Mouse (Mus musculus): ENCODE results near the gene Wdfy2. TPM values are rescaled to one million over a fixed set of nuclear protein-coding genes. Genes with fewer than 3 reads are reported as not detected.
A peak's percentile ranks its signal among the peaks of the same experiment; 100 is the strongest.
"Not testable (repeated sequence)": the region's sequence is repeated elsewhere in the genome, so short reads cannot be mapped to it uniquely, and the experiment has no call there.

Gene Wdfy2
- polyA plus RNA-seq, 1 experiment from 2014 or later = 8.0 TPM

- Histone ChIP-seq H3K27me3 (ENCODE audit: insufficient read depth, low read length) (no peaks in the 10 kb centered on the region), H3K4me2 (replicated peaks; ENCODE audit: low read depth, low read length) (no peak overlapping the region), H3K9ac (replicated peaks; ENCODE audit: low read length) (no peak overlapping the region), H3K9me3 (ENCODE audit: low read length) (no peaks in the 10 kb centered on the region), H3K27ac (ENCODE audit: low read length) (no peak overlapping the region), H3K4me1 (ENCODE audit: insufficient read depth, low read length) (no peaks in the 10 kb centered on the region), H3K36me3 (ENCODE audit: insufficient read depth, low read length) (no peaks in the 10 kb centered on the region), H3K4me3 (ENCODE audit: low read length) (no peak overlapping the region)
- ATAC-seq (ENCODE audit: low FRiP score, low TSS enrichment) = no peak
- WGBS = 80% methylated on average over 4 of the region's 4 CpGs
These were observed 20.7 kb upstream of the Wdfy2 start for GRCm38 (mm10) chr14:62816827-62817226.

DNA sequence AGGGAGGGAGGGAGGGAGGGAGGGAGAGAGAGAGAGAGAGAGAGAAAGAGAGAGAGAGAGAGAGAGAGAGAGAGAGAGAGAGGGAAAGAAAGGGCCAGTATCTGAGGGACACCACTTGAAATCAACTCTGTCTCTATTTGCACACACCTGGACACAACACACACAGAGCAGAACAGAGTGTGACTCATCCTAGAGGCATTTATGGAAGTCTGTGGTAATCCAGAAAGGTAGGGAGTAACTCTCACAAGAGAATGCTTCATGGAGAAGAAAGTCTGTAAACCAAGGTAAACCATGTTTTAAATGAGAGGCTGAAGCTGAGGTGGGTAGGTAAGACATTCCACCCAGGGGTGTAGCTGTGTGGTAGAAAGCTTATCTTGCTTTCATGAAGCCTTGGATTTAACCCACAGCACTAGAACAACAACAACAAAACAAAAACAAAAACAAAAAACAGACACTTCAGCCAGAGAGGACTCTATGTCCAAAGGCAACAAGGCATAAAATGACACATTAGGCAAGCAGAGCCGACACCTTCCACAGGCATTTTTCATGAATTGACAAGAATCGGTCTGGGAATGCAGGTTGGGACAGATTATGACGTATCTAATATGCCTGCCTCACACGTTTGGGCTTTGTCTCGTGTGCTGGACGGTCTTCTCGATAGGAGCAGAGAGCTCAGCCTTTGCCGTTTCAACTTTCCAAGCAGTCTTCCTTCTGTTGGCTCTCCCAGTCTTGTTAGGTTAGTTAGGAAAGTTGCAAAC, 11.7 kb upstream of the Wdfy2 start:
- H3K36me3 ChIP-seq (ENCODE audit: insufficient read depth, low read length) = no peaks in the 10 kb centered on the region
- H3K4me1 ChIP-seq (ENCODE audit: insufficient read depth, low read length) = no peaks in the 10 kb centered on the region
- no peak overlapping the region for H3K9ac ChIP-seq (replicated peaks; ENCODE audit: low read length)
- no peak overlapping the region for H3K4me3 ChIP-seq (ENCODE audit: low read length)
- no peaks in the 10 kb centered on the region for H3K9me3 ChIP-seq (ENCODE audit: low read length)
- H3K4me2 ChIP-seq (replicated peaks; ENCODE audit: low read depth, low read length) = no peak overlapping the region
- no peaks in the 10 kb centered on the region for H3K27me3 ChIP-seq (ENCODE audit: insufficient read depth, low read length)
- WGBS = 89% methylated on average over 8 of the region's 8 CpGs
- no peak overlapping the region for H3K27ac ChIP-seq (ENCODE audit: low read length)
- ATAC-seq (ENCODE audit: low FRiP score, low TSS enrichment) = no peak

DNA sequence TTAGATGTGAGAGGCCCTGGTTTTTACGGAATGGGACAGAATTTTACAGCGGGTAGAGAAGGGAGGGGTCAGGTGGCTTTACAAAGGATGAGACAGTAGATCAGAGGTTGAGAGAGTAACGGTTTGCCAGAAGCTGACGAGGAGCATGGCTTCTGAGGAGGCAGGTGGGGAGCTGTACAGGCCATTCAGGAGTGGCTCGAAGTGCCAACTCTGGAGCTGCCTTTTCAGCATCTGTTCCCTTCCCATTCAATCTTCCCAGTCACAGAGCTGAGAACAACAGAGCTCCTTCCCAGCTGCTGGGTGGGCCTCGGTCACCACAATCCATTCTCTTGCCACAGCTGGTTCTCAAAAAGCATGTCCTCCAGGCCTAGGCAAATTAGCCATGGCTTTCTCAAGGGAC, 8.2 kb upstream of the Wdfy2 start:
- no peaks in the 10 kb centered on the region for H3K4me1 ChIP-seq (ENCODE audit: insufficient read depth, low read length)
- WGBS = 45% methylated on average over 6 of the region's 6 CpGs

DNA sequence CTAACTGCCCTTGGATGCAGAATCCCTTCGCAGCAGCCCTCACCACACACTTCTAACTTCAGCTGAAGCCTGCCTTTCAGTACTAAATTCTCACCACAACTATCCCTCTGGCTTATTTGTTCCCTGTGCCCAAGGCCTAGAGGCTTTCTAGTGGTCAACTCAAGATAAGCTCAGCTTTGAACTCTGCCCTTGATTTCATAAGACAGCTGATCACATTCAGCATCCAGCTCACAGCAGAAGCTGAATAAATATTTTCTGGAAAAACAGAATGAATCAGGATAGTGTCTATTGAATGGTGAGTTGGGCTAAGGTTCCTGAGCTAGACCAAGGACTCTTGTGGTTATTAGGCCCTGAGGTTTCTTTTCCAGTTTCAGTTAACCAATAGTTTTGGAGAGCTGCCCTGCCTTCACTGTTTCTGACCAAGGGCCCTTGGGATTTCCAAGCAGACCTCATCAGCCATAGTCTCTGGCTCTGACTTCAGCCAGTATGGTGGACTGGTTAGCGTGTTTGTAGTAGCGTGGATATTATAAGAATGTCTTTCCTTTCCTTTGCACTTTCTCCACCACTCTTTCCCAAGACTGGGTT, 5.7 kb upstream of the Wdfy2 start:
- H3K27ac ChIP-seq (ENCODE audit: low read length) = no peak overlapping the region
- no peak overlapping the region for H3K4me3 ChIP-seq (ENCODE audit: low read length)
- WGBS = 97% methylated on average over 3 of the region's 3 CpGs
- H3K9ac ChIP-seq (replicated peaks; ENCODE audit: low read length) = no peak overlapping the region
- H3K9me3 ChIP-seq (ENCODE audit: low read length) = no peaks in the 10 kb centered on the region
- ATAC-seq (ENCODE audit: low FRiP score, low TSS enrichment) = no peak
- no peaks in the 10 kb centered on the region for H3K27me3 ChIP-seq (ENCODE audit: insufficient read depth, low read length)
- no peaks in the 10 kb centered on the region for H3K36me3 ChIP-seq (ENCODE audit: insufficient read depth, low read length)
- H3K4me1 ChIP-seq (ENCODE audit: insufficient read depth, low read length) = no peaks in the 10 kb centered on the region
- no peak overlapping the region for H3K4me2 ChIP-seq (replicated peaks; ENCODE audit: low read depth, low read length)

More for the DNA sequence above, 8.2 kb upstream of the Wdfy2 start:
- Histone ChIP-seq H3K36me3 (ENCODE audit: insufficient read depth, low read length) (no peaks in the 10 kb centered on the region), H3K27me3 (ENCODE audit: insufficient read depth, low read length) (no peaks in the 10 kb centered on the region), H3K9ac (replicated peaks; ENCODE audit: low read length) (no peak overlapping the region), H3K4me3 (ENCODE audit: low read length) (no peak overlapping the region), H3K4me2 (replicated peaks; ENCODE audit: low read depth, low read length) (no peak overlapping the region), H3K9me3 (ENCODE audit: low read length) (no peaks in the 10 kb centered on the region), H3K27ac (ENCODE audit: low read length) (no peak overlapping the region)
- ATAC-seq (ENCODE audit: low FRiP score, low TSS enrichment) = no peak

- Histone ChIP-seq H3K4me1 (ENCODE audit: insufficient read depth, low read length) (no peaks in the 10 kb centered on the region), H3K4me2 (replicated peaks; ENCODE audit: low read depth, low read length) (no peak overlapping the region), H3K9me3 (ENCODE audit: low read length) (no peaks in the 10 kb centered on the region), H3K27ac (ENCODE audit: low read length) (no peak overlapping the region), H3K36me3 (ENCODE audit: insufficient read depth, low read length) (no peaks in the 10 kb centered on the region), H3K4me3 (ENCODE audit: low read length) (no peak overlapping the region), H3K27me3 (ENCODE audit: insufficient read depth, low read length) (no peaks in the 10 kb centered on the region), H3K9ac (replicated peaks; ENCODE audit: low read length) (no peak overlapping the region)
- no peak for ATAC-seq (ENCODE audit: low FRiP score, low TSS enrichment)
- 74% methylated on average over 7 of the region's 7 CpGs for WGBS
These were observed 4.4 kb upstream of the Wdfy2 start for GRCm38 (mm10) chr14:62833036-62833435.

DNA sequence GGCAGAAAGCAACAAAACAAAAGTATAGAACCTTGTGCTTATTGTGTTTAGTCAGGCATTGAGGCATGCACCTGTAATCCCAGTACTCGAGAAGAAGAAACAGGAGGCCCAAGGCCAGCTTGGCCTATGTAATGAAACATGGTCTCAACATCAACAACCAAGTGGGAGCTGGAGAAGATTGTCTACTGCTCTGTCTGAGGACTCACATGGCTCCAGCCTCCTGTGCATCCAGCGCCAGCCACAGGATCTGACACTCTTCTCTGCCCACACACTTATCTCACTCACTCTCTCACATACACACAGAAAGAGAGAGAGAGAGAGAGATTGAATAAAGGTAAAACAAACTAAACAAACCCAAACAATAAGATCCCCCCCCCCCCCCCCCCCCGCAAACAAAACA, 3.9 kb upstream of the Wdfy2 start:
- Histone ChIP-seq H3K9me3 (ENCODE audit: low read length) (no peaks in the 10 kb centered on the region), H3K36me3 (ENCODE audit: insufficient read depth, low read length) (no peaks in the 10 kb centered on the region), H3K27ac (ENCODE audit: low read length) (no peak overlapping the region), H3K4me2 (replicated peaks; ENCODE audit: low read depth, low read length) (no peak overlapping the region), H3K9ac (replicated peaks; ENCODE audit: low read length) (no peak overlapping the region), H3K4me1 (ENCODE audit: insufficient read depth, low read length) (0 out of 2 replicates have a peak, but pooled peaks cover 2% of the 10 kb centered on the region), H3K27me3 (ENCODE audit: insufficient read depth, low read length) (no peaks in the 10 kb centered on the region), H3K4me3 (ENCODE audit: low read length) (no peak overlapping the region)
- 44% methylated on average over 3 of the region's 3 CpGs for WGBS
- no peak for ATAC-seq (ENCODE audit: low FRiP score, low TSS enrichment)

DNA sequence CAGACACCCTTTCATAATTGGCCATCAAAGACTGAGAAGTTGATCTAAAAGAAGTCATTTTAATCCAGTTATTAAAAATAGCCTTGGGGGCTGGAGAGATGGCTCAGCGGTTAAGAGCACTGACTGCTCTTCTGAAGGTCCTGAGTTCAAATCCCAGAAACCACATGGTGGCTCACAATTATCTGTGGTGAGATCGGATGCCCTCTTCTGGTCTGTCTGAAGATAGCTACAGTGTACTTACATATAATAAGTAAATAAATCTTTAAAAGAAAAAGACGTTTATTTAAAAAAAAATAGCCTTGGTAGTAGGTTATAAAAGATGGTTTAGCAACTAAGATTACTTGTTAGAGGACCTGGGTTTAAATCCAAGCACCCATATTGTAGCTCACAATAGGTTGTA, 1.7 kb upstream of the Wdfy2 start:
- H3K4me2 ChIP-seq (replicated peaks; ENCODE audit: low read depth, low read length); H3K9ac ChIP-seq (replicated peaks; ENCODE audit: low read length); H3K27ac ChIP-seq (ENCODE audit: low read length); H3K9me3 ChIP-seq (ENCODE audit: low read length); ATAC-seq (ENCODE audit: low FRiP score, low TSS enrichment); H3K4me3 ChIP-seq (ENCODE audit: low read length); H3K27me3 ChIP-seq (ENCODE audit: insufficient read depth, low read length); H3K36me3 ChIP-seq (ENCODE audit: insufficient read depth, low read length): not testable (repeated sequence)
- 87% methylated on average over 3 of the region's 3 CpGs for WGBS
- peaks cover 11% of the 10 kb centered on the region for H3K4me1 ChIP-seq (ENCODE audit: insufficient read depth, low read length)

DNA sequence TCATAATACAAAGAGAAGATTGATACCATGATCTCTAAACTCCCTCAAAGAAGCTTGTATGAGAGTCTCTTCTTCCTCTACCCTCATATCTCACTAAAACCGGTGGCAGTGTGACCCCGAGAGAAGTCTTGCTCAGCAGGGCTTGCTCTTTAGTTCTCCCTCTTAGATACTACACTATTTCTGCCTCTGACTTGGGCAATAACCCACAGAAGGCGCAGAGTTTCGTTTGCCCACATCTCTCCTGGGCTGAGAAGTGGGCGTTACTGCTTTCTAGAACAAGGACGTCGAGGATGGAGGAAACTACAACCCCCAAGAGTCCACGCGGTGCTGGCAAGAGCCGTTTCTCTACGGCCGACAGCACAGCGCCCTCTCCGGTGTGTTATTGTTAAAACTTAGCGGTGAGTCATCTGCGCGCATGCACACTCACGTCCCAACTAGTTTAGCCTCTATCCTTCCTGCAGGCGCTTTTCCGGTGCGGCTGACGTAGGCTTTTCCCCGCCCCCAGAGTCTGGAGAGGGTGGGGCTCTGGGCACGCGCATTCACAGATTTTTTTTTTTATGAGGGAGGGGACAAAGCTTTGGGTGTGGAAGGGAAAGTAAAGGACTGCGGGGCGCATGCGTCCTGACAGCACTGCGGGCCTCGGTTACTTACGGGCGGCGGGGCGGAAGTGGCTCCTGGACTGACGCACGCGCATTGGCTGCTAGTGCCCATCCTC, 395 bp upstream of the Wdfy2 start:
- Histone ChIP-seq H3K4me1 (ENCODE audit: insufficient read depth, low read length) (peaks cover 15% of the 10 kb centered on the region), H3K4me3 (ENCODE audit: low read length) (peak overlapping the region; percentile 89), H3K9ac (replicated peaks; ENCODE audit: low read length) (peak overlapping the region; percentile 68; the same call in 1 of the 2 replicates), H3K27ac (ENCODE audit: low read length) (peak overlapping the region; percentile 50; the same call in 1 of the 2 replicates), H3K27me3 (ENCODE audit: insufficient read depth, low read length) (no peaks in the 10 kb centered on the region), H3K4me2 (replicated peaks; ENCODE audit: low read depth, low read length) (peak overlapping the region; percentile 75), H3K36me3 (ENCODE audit: insufficient read depth, low read length) (no peaks in the 10 kb centered on the region), H3K9me3 (ENCODE audit: low read length) (no peaks in the 10 kb centered on the region)
- WGBS = 1% methylated on average over 37 of the region's 37 CpGs
- peak; percentile 98 for ATAC-seq (ENCODE audit: low FRiP score, low TSS enrichment)

- peak overlapping the region; percentile 62 for H3K4me2 ChIP-seq (replicated peaks; ENCODE audit: low read depth, low read length)
- ATAC-seq (ENCODE audit: low FRiP score, low TSS enrichment) = no peak
- peaks cover 26% of the 10 kb centered on the region for H3K4me1 ChIP-seq (ENCODE audit: insufficient read depth, low read length)
- no peaks in the 10 kb centered on the region for H3K9me3 ChIP-seq (ENCODE audit: low read length)
- peak overlapping the region; percentile 89 for H3K4me3 ChIP-seq (ENCODE audit: low read length)
- H3K27me3 ChIP-seq (ENCODE audit: insufficient read depth, low read length) = no peaks in the 10 kb centered on the region
- H3K27ac ChIP-seq (ENCODE audit: low read length) = peak overlapping the region; percentile 77
- WGBS = 9% methylated on average over 9 of the region's 9 CpGs
- peak overlapping the region; percentile 83 for H3K9ac ChIP-seq (replicated peaks; ENCODE audit: low read length)
- H3K36me3 ChIP-seq (ENCODE audit: insufficient read depth, low read length) = no peaks in the 10 kb centered on the region
These were observed 858 bp downstream of the Wdfy2 start for GRCm38 (mm10) chr14:62838336-62838735.

DNA sequence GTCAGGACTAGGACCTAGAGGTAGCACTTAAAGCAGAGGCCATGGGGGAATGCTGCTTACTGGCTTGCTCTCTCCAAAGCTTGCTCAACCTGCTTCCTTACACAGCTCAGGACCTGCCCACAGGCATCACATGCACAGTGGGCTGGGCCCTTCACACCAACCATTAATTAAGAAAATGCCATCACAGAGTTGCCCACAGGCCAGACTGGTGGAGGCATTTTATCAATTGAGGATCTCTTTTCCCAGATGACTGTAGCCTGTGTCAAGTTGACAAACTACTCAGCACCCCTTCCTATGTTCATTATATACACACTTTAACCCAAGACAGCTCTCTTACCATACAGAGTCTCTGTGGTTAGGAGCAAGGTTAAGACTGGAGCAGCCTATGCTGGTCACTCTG, 4.2 kb downstream of the Wdfy2 start:
- Histone ChIP-seq H3K4me1 (ENCODE audit: insufficient read depth, low read length) (peaks cover 51% of the 10 kb centered on the region), H3K27me3 (ENCODE audit: insufficient read depth, low read length) (no peaks in the 10 kb centered on the region), H3K27ac (ENCODE audit: low read length) (no peak overlapping the region), H3K9ac (replicated peaks; ENCODE audit: low read length) (no peak overlapping the region), H3K9me3 (ENCODE audit: low read length) (no peaks in the 10 kb centered on the region), H3K4me3 (ENCODE audit: low read length) (no peak overlapping the region), H3K4me2 (replicated peaks; ENCODE audit: low read depth, low read length) (no peak overlapping the region), H3K36me3 (ENCODE audit: insufficient read depth, low read length) (no peaks in the 10 kb centered on the region)
- no peak for ATAC-seq (ENCODE audit: low FRiP score, low TSS enrichment)
